Mouse (Mus musculus) ES-Bruce4 (cell line): ENCODE measurements around the gene Col24a1. TPM values are rescaled to one million over a fixed set of nuclear protein-coding genes. Genes with fewer than 3 reads are reported as not detected.

Experiments used
- H3K27ac ChIP-seq: 2 replicates; pipeline ENCODE4 v1.5.1; 2012; ENCODE audit warnings: low read length, inconsistent platforms; ENCODE audit not compliant: insufficient read depth
- H3K27me3 ChIP-seq: 2 replicates; pipeline ENCODE4 v1.6.1; 2012; ENCODE audit warnings: mild to moderate bottlenecking, low read length, inconsistent platforms; ENCODE audit not compliant: control insufficient read depth, poor library complexity, insufficient read depth, severe bottlenecking
- H3K36me3 ChIP-seq: 2 replicates; pipeline ENCODE4 v1.6.1; 2012; ENCODE audit warnings: inconsistent platforms, mild to moderate bottlenecking, low read length, moderate library complexity; ENCODE audit not compliant: control insufficient read depth, poor library complexity, insufficient read depth, severe bottlenecking
- H3K4me1 ChIP-seq: one replicate; pipeline ENCODE4 v1.8.1; 2011; ENCODE audit warnings: low read length; ENCODE audit not compliant: control insufficient read depth, insufficient read depth
- H3K4me3 ChIP-seq: 2 replicates; pipeline ENCODE4 v1.5.1; 2011; ENCODE audit warnings: low read depth, mild to moderate bottlenecking, low read length
- H3K9ac ChIP-seq: 2 replicates; pipeline ENCODE4 v1.6.1; 2012; ENCODE audit warnings: low read depth, mild to moderate bottlenecking, inconsistent platforms; ENCODE audit not compliant: poor library complexity, severe bottlenecking
- H3K9me3 ChIP-seq: replicated peaks from 2 replicates; pipeline ENCODE4 v1.6.1; 2012; ENCODE audit warnings: mild to moderate bottlenecking, low read length, inconsistent platforms; ENCODE audit not compliant: control insufficient read depth, poor library complexity, insufficient read depth, severe bottlenecking
- CTCF ChIP-seq: IDR thresholded peaks from one replicate; pipeline ENCODE4 v1.8.1; 2011; ENCODE audit warnings: low read depth, low read length
- EP300 ChIP-seq: IDR thresholded peaks from 2 replicates; pipeline ENCODE4 v1.6.1; 2011; ENCODE audit warnings: low read depth, low read length; ENCODE audit not compliant: insufficient read depth
- POLR2A ChIP-seq: IDR thresholded peaks from one replicate; pipeline ENCODE4 v1.8.1; 2011; ENCODE audit warnings: low read length; ENCODE audit not compliant: insufficient read depth
- polyA plus RNA-seq: library from polyadenylated mRNA; stranded (reverse); fragments of >200 nt; gene quantifications from 2 replicates; pipeline ENCODE4 v1.2.4, GENCODE M21; 2011; ENCODE audit warnings: low read depth; ENCODE audit not compliant: missing spikeins, insufficient read depth, insufficient read length

Col24a1 gene
- polyA plus RNA-seq, 1 experiment, result 0.78 TPM

DNA sequence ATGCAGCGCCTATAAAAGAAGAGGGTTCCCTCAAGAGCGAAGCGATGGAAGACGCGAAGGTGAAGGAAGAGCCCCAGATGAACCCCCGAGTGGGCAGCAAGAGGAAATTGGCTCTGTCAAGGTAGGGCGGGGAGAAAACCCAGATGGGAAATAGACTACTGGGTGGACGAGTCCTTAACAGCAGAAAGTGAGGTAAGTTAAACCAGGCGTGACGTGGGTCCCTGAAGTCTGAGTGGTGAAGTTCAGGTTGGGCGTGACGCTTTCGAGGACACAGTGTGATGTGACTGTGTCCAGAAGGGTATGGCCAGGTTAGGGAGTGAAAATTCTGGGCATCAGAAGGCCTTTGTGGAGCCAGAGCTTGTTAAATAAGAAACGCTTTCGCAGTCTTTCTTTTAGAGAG lies 284.6 kb downstream of the Col24a1 start:
- H3K4me3 ChIP-seq, result peak overlapping the region; percentile 89
- H3K9me3 ChIP-seq, result no peaks in the 10 kb centered on the region
- no peaks in the 10 kb centered on the region for H3K27me3 ChIP-seq
- no peak overlapping the region for H3K27ac ChIP-seq
- H3K4me1 ChIP-seq, result no peaks in the 10 kb centered on the region
- H3K9ac ChIP-seq, result peak overlapping the region; percentile 53
- H3K36me3 ChIP-seq, result peaks cover 17% of the 10 kb centered on the region
- TF ChIP-seq EP300 (no peak), CTCF (no peak), POLR2A (no peak)

GRCm38 (mm10) chr3:145583043-145583442 lies 290.8 kb downstream of the Col24a1 start:
- H3K36me3 ChIP-seq, result peaks cover 53% of the 10 kb centered on the region

GRCm38 (mm10) chr3:145583522-145584200 lies 291.4 kb downstream of the Col24a1 start:
- Histone ChIP-seq H3K9ac (no peak overlapping the region), H3K27me3 (no peaks in the 10 kb centered on the region), H3K9me3 (no peaks in the 10 kb centered on the region), H3K4me3 (no peak overlapping the region), H3K36me3 (peaks cover 50% of the 10 kb centered on the region), H3K27ac (no peak overlapping the region), H3K4me1 (no peaks in the 10 kb centered on the region)
- TF ChIP-seq POLR2A (no peak), EP300 (no peak), CTCF (no peak)

More at GRCm38 (mm10) chr3:145583043-145583442, 290.8 kb downstream of the Col24a1 start:
- H3K4me1 ChIP-seq, result no peaks in the 10 kb centered on the region
- no peak for TF ChIP-seq EP300
- TF ChIP-seq CTCF, result no peak
- TF ChIP-seq POLR2A, result no peak
- no peaks in the 10 kb centered on the region for H3K27me3 ChIP-seq
- H3K4me3 ChIP-seq, result no peak overlapping the region
- H3K9ac ChIP-seq, result no peak overlapping the region
- H3K9me3 ChIP-seq, result no peaks in the 10 kb centered on the region
- no peak overlapping the region for H3K27ac ChIP-seq

DNA sequence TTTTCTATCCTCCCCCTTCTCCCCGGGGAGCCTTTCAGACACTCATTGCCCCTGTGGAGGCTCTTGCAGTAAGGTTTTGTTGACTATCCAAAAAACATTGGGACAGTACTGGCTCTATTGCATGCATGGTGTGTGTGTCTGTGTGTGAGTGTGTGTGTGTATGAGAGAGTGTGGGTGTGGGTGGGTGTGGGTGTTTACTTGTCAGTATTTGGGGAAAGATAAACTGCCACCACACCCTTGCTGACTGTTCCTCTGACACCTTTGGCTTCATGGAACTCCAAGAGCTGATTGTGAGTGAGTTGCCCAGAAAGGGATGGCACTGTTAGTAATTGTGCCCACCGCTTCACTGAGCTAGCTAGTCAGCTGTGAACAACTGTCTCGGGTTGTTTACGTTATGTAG lies 298.3 kb downstream of the Col24a1 start:
- Histone ChIP-seq H3K4me3 (no peak overlapping the region), H3K36me3 (peaks cover 36% of the 10 kb centered on the region)
- TF ChIP-seq EP300 (no peak), CTCF (no peak), POLR2A (no peak)

DNA sequence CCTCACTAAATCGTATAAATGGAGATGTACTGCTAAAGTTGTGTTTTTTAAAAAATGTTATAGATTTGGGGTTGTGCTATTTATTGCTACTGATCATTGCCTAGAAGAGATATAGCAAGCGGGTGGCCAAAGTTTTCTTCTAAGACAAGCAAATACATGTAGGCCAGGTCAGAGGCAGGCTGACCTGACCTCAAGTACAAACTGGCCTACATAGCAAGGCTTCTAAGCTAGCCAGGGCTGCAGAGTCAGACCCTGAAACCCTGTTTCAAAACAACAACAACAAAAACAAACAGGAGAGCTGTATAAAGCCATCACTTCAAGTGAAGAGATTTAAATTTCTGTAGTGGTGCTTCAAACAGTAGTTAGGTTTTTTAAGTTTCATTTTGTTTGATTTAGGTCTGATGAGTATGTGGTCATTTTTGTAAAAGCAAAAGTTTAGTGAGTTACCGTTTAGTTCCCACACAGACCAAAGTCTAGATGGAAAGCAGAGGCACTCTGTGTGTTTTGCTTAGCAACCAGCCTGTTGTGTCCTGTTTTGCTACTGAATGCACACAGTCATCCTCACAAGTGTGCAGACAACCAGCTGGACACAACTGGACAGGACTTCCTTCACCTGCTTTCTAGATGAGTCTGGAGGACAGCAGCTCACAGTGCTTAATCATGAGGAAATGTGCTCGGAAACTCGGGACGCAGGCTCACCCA lies 299.7 kb downstream of the Col24a1 start:
- Histone ChIP-seq H3K9me3 (no peaks in the 10 kb centered on the region), H3K27ac (no peak overlapping the region)
- TF ChIP-seq CTCF (no peak), EP300 (no peak), POLR2A (no peak)

More for the DNA sequence above, 298.3 kb downstream of the Col24a1 start:
- H3K4me1 ChIP-seq, result no peaks in the 10 kb centered on the region
- H3K9me3 ChIP-seq, result no peaks in the 10 kb centered on the region
- H3K27ac ChIP-seq, result no peak overlapping the region
- no peaks in the 10 kb centered on the region for H3K27me3 ChIP-seq
- no peak overlapping the region for H3K9ac ChIP-seq

GRCm38 (mm10) chr3:145595354-145595753 lies 303.1 kb downstream of the Col24a1 start:
- Histone ChIP-seq H3K4me1 (no peaks in the 10 kb centered on the region), H3K4me3 (no peak overlapping the region), H3K9me3 (no peaks in the 10 kb centered on the region), H3K27ac (no peak overlapping the region), H3K27me3 (no peaks in the 10 kb centered on the region), H3K36me3 (peaks cover 29% of the 10 kb centered on the region), H3K9ac (no peak overlapping the region)
- no peak for TF ChIP-seq POLR2A

More for the DNA sequence above, 299.7 kb downstream of the Col24a1 start:
- H3K4me1 ChIP-seq, result no peaks in the 10 kb centered on the region
- no peak overlapping the region for H3K9ac ChIP-seq
- no peaks in the 10 kb centered on the region for H3K27me3 ChIP-seq
- no peak overlapping the region for H3K4me3 ChIP-seq
- peaks cover 30% of the 10 kb centered on the region for H3K36me3 ChIP-seq
